Mouse (Mus musculus) MEL (cell line): ENCODE measurements at regions not wholly inside any gene's neighbourhood (a gene's known extent, or its start where the extent isn't known, plus 50 kb on each side); places are given as distances from the start of the nearest gene placed in this dataset.

Experiments used
- CTCF ChIP-seq, 3 experiments: IDR thresholded peaks in 2 of 3; conservative IDR thresholded peaks in 1 of 3; 2 replicates each; pipeline ENCODE4 v1.5.1; 2011 to 2012; ENCODE audit warnings: low read length in 3 of 3, low read depth in 2 of 3, mild to moderate bottlenecking in 2 of 3, improper control_type of control experiment in 1 of 3, inconsistent platforms in 1 of 3, mixed read lengths in 1 of 3, moderate library complexity in 1 of 3; ENCODE audit not compliant: control insufficient read depth in 1 of 3, insufficient read depth in 1 of 3, poor library complexity in 1 of 3, severe bottlenecking in 1 of 3
- ZNF384 ChIP-seq: IDR thresholded peaks from 2 replicates; pipeline ENCODE4 v1.6.1; 2012; ENCODE audit warnings: low read depth, mild to moderate bottlenecking, inconsistent platforms, low read length, improper control_type of control experiment

DNA sequence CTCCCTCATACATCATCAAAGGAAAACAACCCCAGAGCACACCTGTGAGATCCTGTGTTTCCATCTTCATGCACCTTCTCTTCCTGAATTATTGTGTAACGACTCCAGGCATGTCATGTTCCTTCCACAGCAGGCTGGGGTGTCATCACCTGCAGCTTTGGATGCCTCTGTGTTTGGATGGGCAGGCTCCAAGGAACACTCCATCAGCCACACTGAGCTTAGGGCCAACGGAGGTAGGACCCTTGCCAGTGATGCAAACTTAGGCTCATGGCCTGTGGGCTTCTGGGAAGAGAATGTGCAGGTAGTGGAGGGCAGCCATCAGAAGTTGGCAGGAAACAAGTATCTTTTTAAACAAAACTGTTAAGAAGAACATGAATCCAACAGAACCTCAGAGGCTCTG lies 109.8 kb downstream of the Fam76b start:
- TF ChIP-seq ZNF384 (no peak), CTCF (IDR thresholded peaks at IDR 0.05 in 2 of 3, conservative IDR thresholded peaks at IDR 0.05 in 1 of 3; ENCODE audit: control insufficient read depth in 1 of 3, insufficient read depth in 1 of 3, low read depth in 2 of 3, low read length in 3 of 3, poor library complexity in 1 of 3, severe bottlenecking in 1 of 3) (no peak)
